Mouse (Mus musculus) erythroblast, embryonic 14.5 days (primary cell): ENCODE results near the gene Gm6096.

Experiments used
- GATA1 ChIP-seq: IDR thresholded peaks from 2 replicates; pipeline ENCODE4 v1.6.1; 2012; ENCODE audit warnings: low read length, inconsistent platforms, mixed read lengths
- TAL1 ChIP-seq: IDR thresholded peaks from 3 replicates; pipeline ENCODE4 v1.6.1; 2012; ENCODE audit warnings: low read length, inconsistent platforms, mixed read lengths

DNA sequence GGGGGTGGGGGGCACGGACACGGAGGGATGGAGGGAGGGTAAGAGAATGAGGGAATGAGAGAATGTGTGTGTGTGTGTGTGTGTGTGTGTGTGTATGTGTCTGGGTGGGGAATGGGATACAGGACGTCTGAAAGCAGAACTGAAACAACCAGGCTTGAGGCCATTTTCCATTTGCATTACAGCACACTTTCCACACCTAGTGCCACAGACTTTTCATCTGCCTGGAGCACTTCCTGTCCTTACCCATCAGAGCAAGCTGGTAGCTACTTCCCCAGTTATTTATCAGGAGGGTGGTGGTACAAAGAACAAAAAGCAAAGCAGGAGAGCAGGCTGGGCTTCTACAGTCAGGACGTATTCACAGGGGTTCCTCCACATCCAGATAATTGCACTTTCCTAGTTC, 21.6 kb downstream of the Gm6096 start:
- no peak for TF ChIP-seq GATA1
- no peak for TF ChIP-seq TAL1
